Mouse (Mus musculus): ENCODE results near the gene Smpd3.

The Smpd3 gene

GRCm38 (mm10) chr8:106232751-106233150 is 105.0 kb downstream of the Smpd3 start:
- no peak for DNase-seq (ENCODE audit: low read depth, low spot score)

DNA sequence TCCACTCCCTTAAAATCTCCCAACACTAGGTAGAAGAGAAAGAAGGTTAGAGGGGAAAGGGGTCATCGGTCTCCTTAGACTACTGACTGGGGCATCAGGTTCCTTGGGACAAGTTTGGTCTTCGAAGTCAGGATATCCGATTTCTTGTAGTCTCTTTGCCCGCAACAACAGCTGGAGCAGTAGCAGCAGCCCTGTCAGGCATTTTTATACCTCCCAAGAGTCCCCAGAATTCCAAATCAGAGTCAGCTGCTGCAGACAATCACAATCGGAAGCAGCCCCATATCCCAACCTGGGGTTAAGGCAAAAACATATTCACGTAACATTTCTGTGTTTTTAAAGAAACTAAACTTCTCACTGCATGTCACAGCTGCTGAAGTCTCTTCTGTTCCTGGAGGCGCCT is 106.3 kb downstream of the Smpd3 start:
- no peak for DNase-seq (ENCODE audit: low read depth, low spot score)

DNA sequence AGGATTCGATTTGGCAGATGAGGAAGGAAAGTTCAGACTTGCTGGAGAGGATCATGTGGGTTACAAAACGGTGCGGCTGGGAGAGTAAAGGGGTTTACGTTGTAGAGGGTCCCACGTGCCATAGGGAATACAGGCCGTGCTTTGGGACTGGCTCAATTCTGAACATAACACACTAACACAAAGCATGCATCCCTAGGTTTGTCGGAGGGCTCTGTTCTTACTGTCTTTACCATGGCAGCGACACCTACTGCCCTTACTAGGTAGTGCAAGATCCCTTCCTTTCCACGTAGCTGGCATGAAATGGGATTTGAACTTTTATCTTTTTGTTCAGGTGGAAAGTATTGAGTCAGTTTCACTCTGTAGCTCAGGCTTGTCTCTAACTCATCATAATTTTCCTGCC is 111.2 kb downstream of the Smpd3 start:
- DNase-seq (ENCODE audit: low read depth, low spot score), result peak; percentile 78

DNA sequence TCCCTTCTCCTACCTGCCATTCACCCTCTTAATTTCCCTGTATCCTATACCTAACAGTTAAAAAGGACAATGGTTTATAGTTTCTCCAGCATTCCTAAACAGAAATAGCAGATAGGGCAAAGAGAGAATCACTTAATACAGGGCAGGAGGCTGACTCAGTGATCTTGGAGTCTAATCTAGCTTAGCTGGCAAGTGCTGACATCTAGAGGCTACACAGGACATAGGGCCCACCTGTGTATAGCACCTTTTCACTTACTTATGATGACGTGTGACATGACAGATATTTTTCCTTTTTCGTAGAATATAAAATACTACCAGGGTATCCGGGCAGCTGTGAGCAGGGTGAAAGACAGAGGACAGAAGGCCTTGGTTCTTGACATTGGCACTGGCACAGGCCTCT is 118.2 kb downstream of the Smpd3 start:
- DNase-seq (ENCODE audit: low read depth, low spot score), result no peak

DNA sequence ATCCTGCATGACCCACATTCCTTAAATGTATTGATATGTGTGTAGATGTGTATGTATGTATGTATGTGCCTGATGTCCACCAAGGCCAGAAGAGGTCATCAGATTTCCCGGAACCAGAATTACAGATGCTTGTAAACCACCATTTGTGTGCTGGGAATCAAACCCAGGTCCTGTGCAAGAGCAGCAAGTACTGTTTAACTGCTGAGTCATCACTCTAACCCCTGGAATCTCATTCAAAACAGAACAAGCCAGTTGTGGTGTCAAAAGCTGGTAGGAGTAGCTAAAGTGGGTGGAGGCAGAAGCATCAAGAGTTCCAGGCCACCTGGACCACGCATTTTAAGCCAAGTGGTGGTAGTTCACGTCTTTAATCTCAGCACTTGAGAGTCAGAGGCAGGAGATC is 123.8 kb downstream of the Smpd3 start:
- peak; percentile 37 for DNase-seq (ENCODE audit: low read depth, low spot score)

- no peak for DNase-seq (ENCODE audit: low read depth, low spot score)
These were observed 126.4 kb downstream of the Smpd3 start for GRCm38 (mm10) chr8:106211421-106211820.

GRCm38 (mm10) chr8:106210821-106211345 is 126.9 kb downstream of the Smpd3 start, which contains the start of the genes Slc7a6os and Prmt7:
Slc7a6os (minus strand) TSS chr8:106210935.
Prmt7 (plus strand) TSS chr8:106210936.
- DNase-seq (ENCODE audit: low read depth, low spot score), result peak; percentile 98

GRCm38 (mm10) chr8:106210035-106210731 is 127.6 kb downstream of the Smpd3 start:
- DNase-seq (ENCODE audit: low read depth, low spot score), result peak; percentile 53

Measured in ZHBTc4 (cell line).